Mouse (Mus musculus) MEL (cell line): ENCODE results near the gene Fign. TPM values are rescaled to one million over a fixed set of nuclear protein-coding genes. Genes with fewer than 3 reads are reported as not detected.

Source experiments
- DNase-seq: peaks from one replicate; pipeline ENCODE4 v3.0.0; 2011; ENCODE audit warnings: low read depth, low spot score
- H3K27ac ChIP-seq: 2 replicates; pipeline ENCODE4 v1.5.1; 2012; ENCODE audit warnings: low read depth, mild to moderate bottlenecking, control low read depth, low read length, moderate library complexity; ENCODE audit not compliant: control insufficient read depth
- H3K27me3 ChIP-seq, 2 experiments: fragments of 150-350 bp in 1 of 2; sonication (generic) in 1 of 2; 2 replicates each; pipeline ENCODE4 v1.6.1; 2012; ENCODE audit warnings: low read length in 2 of 2, mild to moderate bottlenecking in 2 of 2, improper control_type of control experiment in 1 of 2, moderate library complexity in 1 of 2; ENCODE audit not compliant: insufficient read depth in 2 of 2, control insufficient read depth in 1 of 2
- H3K36me3 ChIP-seq, 2 experiments: 2 replicates each; pipeline ENCODE4 v1.6.1; 2012 to 2014; ENCODE audit warnings: low read length in 2 of 2, improper control_type of control experiment in 1 of 2, inconsistent platforms in 1 of 2, mild to moderate bottlenecking in 1 of 2; ENCODE audit not compliant: insufficient read depth in 2 of 2, control insufficient read depth in 1 of 2
- H3K4me1 ChIP-seq, 2 experiments: fragments of 150-350 bp in 1 of 2; sonication (generic) in 1 of 2; 2 replicates each; pipeline ENCODE4 v1.6.1; 2012; ENCODE audit warnings: low read length in 2 of 2, improper control_type of control experiment in 1 of 2, mild to moderate bottlenecking in 1 of 2; ENCODE audit not compliant: insufficient read depth in 2 of 2, control insufficient read depth in 1 of 2
- H3K4me3 ChIP-seq, 2 experiments: fragments of 150-350 bp in 1 of 2; sonication (generic) in 1 of 2; 2 replicates each; pipeline ENCODE4 v1.5.1; 2012; ENCODE audit warnings: low read depth in 2 of 2, low read length in 2 of 2, mild to moderate bottlenecking in 2 of 2, moderate library complexity in 2 of 2, control low read depth in 1 of 2, improper control_type of control experiment in 1 of 2; ENCODE audit not compliant: control insufficient read depth in 1 of 2, insufficient read depth in 1 of 2
- H3K79me2 ChIP-seq: 2 replicates; pipeline ENCODE4 v1.6.1; 2012; ENCODE audit warnings: mild to moderate bottlenecking, low read length, moderate library complexity; ENCODE audit not compliant: control insufficient read depth, poor library complexity, insufficient read depth
- H3K9ac ChIP-seq: 2 replicates; pipeline ENCODE4 v1.6.1; 2012; ENCODE audit warnings: low read depth, mild to moderate bottlenecking, control low read depth, low read length, moderate library complexity; ENCODE audit not compliant: control insufficient read depth, poor library complexity, severe bottlenecking
- H3K9me3 ChIP-seq: fragments of 150-350 bp; sonication (generic); replicated peaks from 2 replicates; pipeline ENCODE4 v1.6.1; 2012; ENCODE audit warnings: mild to moderate bottlenecking, low read length, improper control_type of control experiment, moderate library complexity; ENCODE audit not compliant: insufficient read depth
- BHLHE40 ChIP-seq: IDR thresholded peaks from 2 replicates; pipeline ENCODE4 v1.6.1; 2012; ENCODE audit warnings: low read depth, mild to moderate bottlenecking, inconsistent platforms, low read length, improper control_type of control experiment, borderline replicate concordance
- CHD2 ChIP-seq: IDR thresholded peaks from 2 replicates; pipeline ENCODE4 v1.6.1; 2011; ENCODE audit warnings: low read length, improper control_type of control experiment
- ELF1 ChIP-seq: IDR thresholded peaks from 2 replicates; pipeline ENCODE4 v1.6.1; 2014; ENCODE audit warnings: low read depth, mild to moderate bottlenecking, inconsistent platforms, low read length, improper control_type of control experiment, moderate library complexity
- EP300 ChIP-seq, 2 experiments: IDR thresholded peaks; 2 replicates each; pipeline ENCODE4 v1.6.1; 2011; ENCODE audit warnings: improper control_type of control experiment in 2 of 2, low read length in 2 of 2, low read depth in 1 of 2, mild to moderate bottlenecking in 1 of 2
- GABPA ChIP-seq: IDR thresholded peaks from 2 replicates; pipeline ENCODE4 v1.6.1; 2012; ENCODE audit warnings: low read depth, mild to moderate bottlenecking, inconsistent platforms, low read length, improper control_type of control experiment, moderate library complexity
- GATA1 ChIP-seq: IDR thresholded peaks from 2 replicates; pipeline ENCODE4 v1.6.1; 2011; ENCODE audit warnings: low read depth, low read length, improper control_type of control experiment
- HCFC1 ChIP-seq: IDR thresholded peaks from 2 replicates; pipeline ENCODE4 v1.6.1; 2012; ENCODE audit warnings: low read depth, mild to moderate bottlenecking, inconsistent platforms, low read length, improper control_type of control experiment, moderate library complexity
- KAT2A ChIP-seq: conservative IDR thresholded peaks from 2 replicates; pipeline ENCODE4 v1.6.1; 2012; ENCODE audit warnings: low read depth, low read length, improper control_type of control experiment, inconsistent platforms
- MAX ChIP-seq: IDR thresholded peaks from 2 replicates; pipeline ENCODE4 v1.6.1; 2011; ENCODE audit warnings: low read length, improper control_type of control experiment
- MAZ ChIP-seq: IDR thresholded peaks from 2 replicates; pipeline ENCODE4 v1.6.1; 2012; ENCODE audit warnings: low read depth, mild to moderate bottlenecking, inconsistent platforms, low read length, improper control_type of control experiment
- MYB ChIP-seq: IDR thresholded peaks from 2 replicates; pipeline ENCODE4 v1.6.1; 2011; ENCODE audit warnings: mild to moderate bottlenecking, low read depth, low read length, improper control_type of control experiment
- NELFE ChIP-seq: IDR thresholded peaks from 2 replicates; pipeline ENCODE4 v1.6.1; 2011; ENCODE audit warnings: low read depth, low read length, improper control_type of control experiment
- POLR2A ChIP-seq, 2 experiments: IDR thresholded peaks; 2 replicates each; pipeline ENCODE4 v1.6.1; 2011 to 2012; ENCODE audit warnings: low read length in 2 of 2, mild to moderate bottlenecking in 2 of 2, control low read depth in 1 of 2, improper control_type of control experiment in 1 of 2, low read depth in 1 of 2, moderate library complexity in 1 of 2; ENCODE audit not compliant: control insufficient read depth in 1 of 2, insufficient read depth in 1 of 2, poor library complexity in 1 of 2
- POLR2AphosphoS2 ChIP-seq: IDR thresholded peaks from 2 replicates; pipeline ENCODE4 v1.6.1; 2011; ENCODE audit warnings: low read length, improper control_type of control experiment
- RAD21 ChIP-seq: IDR thresholded peaks from 2 replicates; pipeline ENCODE4 v1.6.1; 2011; ENCODE audit warnings: mild to moderate bottlenecking, low read depth, low read length, improper control_type of control experiment
- SIN3A ChIP-seq: IDR thresholded peaks from 2 replicates; pipeline ENCODE4 v1.6.1; 2012; ENCODE audit warnings: low read length, improper control_type of control experiment, inconsistent platforms
- SMC3 ChIP-seq: IDR thresholded peaks from 2 replicates; pipeline ENCODE4 v1.6.1; 2011; ENCODE audit warnings: low read depth, low read length, improper control_type of control experiment
- TBP ChIP-seq: IDR thresholded peaks from 2 replicates; pipeline ENCODE4 v1.8.0; 2011; ENCODE audit warnings: low read depth, low read length, improper control_type of control experiment
- ZC3H11A ChIP-seq: IDR thresholded peaks from 2 replicates; pipeline ENCODE4 v1.6.1; 2012; ENCODE audit warnings: low read depth, mild to moderate bottlenecking, inconsistent platforms, low read length, improper control_type of control experiment
- ZKSCAN1 ChIP-seq: IDR thresholded peaks from 2 replicates; pipeline ENCODE4 v1.6.1; 2012; ENCODE audit warnings: low read depth, mild to moderate bottlenecking, inconsistent platforms, low read length, improper control_type of control experiment, moderate library complexity
- ZMIZ1 ChIP-seq: IDR thresholded peaks from 2 replicates; pipeline ENCODE4 v1.6.1; 2012; ENCODE audit warnings: low read depth, mild to moderate bottlenecking, inconsistent platforms, low read length, improper control_type of control experiment, moderate library complexity
- ZNF384 ChIP-seq: IDR thresholded peaks from 2 replicates; pipeline ENCODE4 v1.6.1; 2012; ENCODE audit warnings: low read depth, mild to moderate bottlenecking, inconsistent platforms, low read length, improper control_type of control experiment
- polyA plus RNA-seq, 2 experiments: library from polyadenylated mRNA; stranded (reverse) in 1 of 2; unstranded in 1 of 2; fragments of >175 nt in 1 of 2; fragments of >200 nt in 1 of 2; gene quantifications; 2 replicates each; pipeline versions ENCODE4 v1.2.1 to v1.2.4; 2012; ENCODE audit warnings: low replicate concordance in 2 of 2, low read depth in 1 of 2; ENCODE audit not compliant: insufficient read length in 2 of 2, insufficient read depth in 1 of 2, missing spikeins in 1 of 2
- total RNA-seq: library from RNA; depleted of rRNA; stranded (reverse); fragments of 300-350 nt; gene quantifications from 2 replicates; pipeline ENCODE4 v1.2.3, GENCODE M21; 2012

The Fign gene
- total and polyA plus RNA-seq, 3 experiments: not detected

GRCm38 (mm10) chr2:64043099-64043498 lies 54.7 kb downstream of the Fign start:
- TF ChIP-seq MAX (no peak), GABPA (no peak), MYB (no peak), CHD2 (no peak), MAZ (no peak), TBP (no peak), KAT2A (no peak), POLR2AphosphoS2 (no peak), BHLHE40 (no peak), ZKSCAN1 (no peak), HCFC1 (no peak), ZNF384 (no peak), GATA1 (no peak)
- Histone ChIP-seq H3K27ac (no peak overlapping the region), H3K79me2 (no peaks in the 10 kb centered on the region)

DNA sequence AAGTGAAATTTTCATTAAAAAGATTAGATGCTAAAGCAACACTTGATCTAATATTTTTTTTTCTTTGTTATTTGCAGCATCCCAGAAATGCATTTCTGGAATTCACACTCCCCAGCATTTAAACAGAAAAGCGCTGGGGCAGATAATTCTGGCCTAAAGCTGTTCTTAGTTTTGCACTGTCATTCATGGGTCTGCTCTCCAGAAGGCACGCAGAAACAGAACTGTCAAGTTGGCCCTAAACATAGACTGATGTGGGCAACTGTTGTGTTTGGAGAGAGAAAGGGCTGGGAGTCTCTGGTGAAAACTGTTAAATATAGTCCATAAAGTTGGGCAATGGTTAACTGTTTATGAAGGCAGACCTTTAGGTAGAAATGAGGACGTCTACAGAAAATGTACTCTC lies 62.4 kb downstream of the Fign start:
- no peak for DNase-seq
- H3K27me3 ChIP-seq: no peaks in the 10 kb centered on the region
- H3K4me3 ChIP-seq: no peak overlapping the region
- no peaks in the 10 kb centered on the region for H3K4me1 ChIP-seq
- no peaks in the 10 kb centered on the region for H3K9me3 ChIP-seq
- TF ChIP-seq RAD21 (no peak), KAT2A (no peak), ZC3H11A (no peak), POLR2A (IDR thresholded peaks at IDR 0.05; ENCODE audit: control insufficient read depth in 1 of 2, insufficient read depth in 1 of 2, low read depth in 1 of 2, low read length in 2 of 2, poor library complexity in 1 of 2) (no peak), NELFE (no peak), SMC3 (no peak)
- no peaks in the 10 kb centered on the region for H3K36me3 ChIP-seq
- no peak overlapping the region for H3K27ac ChIP-seq
- no peaks in the 10 kb centered on the region for H3K79me2 ChIP-seq
- H3K9ac ChIP-seq: no peak overlapping the region

More at GRCm38 (mm10) chr2:64043099-64043498, 54.7 kb downstream of the Fign start:
- DNase-seq: no peak
- Histone ChIP-seq H3K9me3 (no peaks in the 10 kb centered on the region), H3K4me3 (no peak overlapping the region), H3K36me3 (no peaks in the 10 kb centered on the region), H3K27me3 (no peaks in the 10 kb centered on the region), H3K4me1 (no peaks in the 10 kb centered on the region), H3K9ac (no peak overlapping the region)

GRCm38 (mm10) chr2:64033871-64034270 lies 64.0 kb downstream of the Fign start:
- no peak overlapping the region for H3K4me3 ChIP-seq
- H3K27ac ChIP-seq: no peak overlapping the region
- no peaks in the 10 kb centered on the region for H3K9me3 ChIP-seq
- no peaks in the 10 kb centered on the region for H3K4me1 ChIP-seq
- no peaks in the 10 kb centered on the region for H3K36me3 ChIP-seq
- no peak for TF ChIP-seq ELF1
- TF ChIP-seq GABPA: no peak
- no peak for TF ChIP-seq EP300 (IDR thresholded peaks at IDR 0.05; ENCODE audit: low read depth in 1 of 2, low read length in 2 of 2)
- TF ChIP-seq ZMIZ1: no peak
- TF ChIP-seq SIN3A: no peak
- TF ChIP-seq BHLHE40: no peak
- TF ChIP-seq GATA1: no peak
- no peaks in the 10 kb centered on the region for H3K27me3 ChIP-seq
- H3K9ac ChIP-seq: no peak overlapping the region
- no peak for DNase-seq
- H3K79me2 ChIP-seq: no peaks in the 10 kb centered on the region
